Mouse (Mus musculus) hematopoietic stem cell, adult 5-6 weeks (primary cell): ENCODE data around the gene Nf1. TPM values are rescaled to one million over a fixed set of nuclear protein-coding genes. Genes with fewer than 3 reads are reported as not detected.
"Not testable (repeated sequence)": the region's sequence is repeated elsewhere in the genome, so short reads cannot be mapped to it uniquely, and the experiment has no call there.

Experiments used
- ATAC-seq, 2 experiments: fragments of 125-278 bp in 1 of 2; replicated peaks in 1 of 2; 2 replicates each; pipeline ENCODE4 v1.8.0; 2016 to 2017; ENCODE audit warnings: inconsistent platforms in 2 of 2, mild to moderate bottlenecking in 2 of 2, moderate number of reproducible peaks in 2 of 2, low read depth in 1 of 2, moderate TSS enrichment in 1 of 2; ENCODE audit not compliant: low FRiP score in 2 of 2, poor library complexity in 2 of 2, severe bottlenecking in 2 of 2, insufficient read depth in 1 of 2, low TSS enrichment in 1 of 2
- total RNA-seq: library from RNA; stranded (forward); fragments of 172-1452, 232-1000 nt; gene quantifications from 2 replicates; pipeline ENCODE4 v1.2.3, GENCODE M21; 2017

The Nf1 gene
- total RNA-seq = 9.9 and 17.6 TPM in 2 replicates

- peak; percentile 82 to 91 for ATAC-seq
Measured at GRCm38 (mm10) chr11:79339234-79339807, at the start of gene Nf1. Gene Nf1 (plus strand): TSS chr11:79339693.

GRCm38 (mm10) chr11:79290473-79290872, 49.0 kb upstream of the Nf1 start:
- no peak for ATAC-seq

DNA sequence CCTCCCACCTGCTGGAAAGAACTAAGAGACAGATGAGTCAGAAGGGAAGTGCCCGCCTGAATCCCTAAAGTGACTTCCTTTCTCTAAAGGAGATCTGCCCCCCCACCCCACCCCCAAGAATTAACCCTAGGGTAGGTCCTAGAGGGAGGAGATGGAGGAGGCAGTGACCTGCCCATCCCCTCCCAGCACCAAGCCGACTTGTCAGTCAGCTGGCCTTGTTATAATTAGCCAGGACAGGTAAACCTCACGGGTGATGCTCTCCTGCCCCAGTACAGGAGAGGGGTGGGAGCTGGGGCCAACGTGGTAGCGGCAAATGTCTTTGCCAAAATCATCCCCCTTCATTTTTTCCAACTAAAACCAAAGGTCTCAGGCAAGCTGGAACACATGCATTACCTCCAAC, 47.8 kb upstream of the Nf1 start:
- no peak for ATAC-seq

DNA sequence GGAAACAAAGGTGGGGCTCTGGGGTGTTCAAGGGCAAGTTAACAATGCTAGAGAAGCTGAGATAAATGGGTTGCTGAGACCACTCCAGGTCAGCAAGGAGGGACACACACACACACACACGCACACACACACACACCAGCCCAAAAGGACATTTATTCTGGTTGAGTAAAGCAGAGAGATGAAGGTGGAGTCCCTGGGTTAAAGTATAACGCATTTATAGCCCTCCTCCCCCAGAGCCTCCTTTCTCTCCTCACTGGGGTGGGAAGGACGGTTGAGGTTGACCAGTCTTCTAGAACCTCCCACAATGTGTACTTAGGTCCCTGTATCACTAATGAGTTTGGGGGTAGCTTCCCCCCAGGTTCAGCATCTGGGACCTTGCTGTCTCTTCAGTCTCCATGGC, 47.4 kb upstream of the Nf1 start:
- no peak for ATAC-seq

DNA sequence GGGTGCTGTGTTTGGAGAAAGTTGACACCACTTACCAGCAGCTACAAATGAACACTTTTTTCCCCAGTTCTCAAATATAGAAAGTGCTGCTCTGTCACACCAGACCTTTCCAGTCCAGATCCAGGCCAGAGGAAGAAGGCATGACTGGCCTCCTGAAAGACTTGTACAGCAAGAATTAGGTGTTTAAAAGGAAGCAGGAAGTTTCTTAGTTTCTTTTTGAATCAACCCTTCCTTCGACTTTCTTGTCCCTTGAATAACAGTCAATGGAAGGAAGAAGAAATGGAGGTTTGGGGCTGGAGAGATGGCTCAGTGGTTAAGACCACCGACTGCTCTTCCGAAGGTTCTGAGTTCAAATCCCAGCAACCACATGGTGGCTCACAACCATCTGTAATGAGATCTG, 46.5 kb upstream of the Nf1 start:
- no peak for ATAC-seq

GRCm38 (mm10) chr11:79293971-79294370, 45.5 kb upstream of the Nf1 start:
- no peak for ATAC-seq

GRCm38 (mm10) chr11:79296167-79296566, 43.3 kb upstream of the Nf1 start:
- peak; percentile 56 to 69; a peak in 3 of 4 replicates for ATAC-seq

DNA sequence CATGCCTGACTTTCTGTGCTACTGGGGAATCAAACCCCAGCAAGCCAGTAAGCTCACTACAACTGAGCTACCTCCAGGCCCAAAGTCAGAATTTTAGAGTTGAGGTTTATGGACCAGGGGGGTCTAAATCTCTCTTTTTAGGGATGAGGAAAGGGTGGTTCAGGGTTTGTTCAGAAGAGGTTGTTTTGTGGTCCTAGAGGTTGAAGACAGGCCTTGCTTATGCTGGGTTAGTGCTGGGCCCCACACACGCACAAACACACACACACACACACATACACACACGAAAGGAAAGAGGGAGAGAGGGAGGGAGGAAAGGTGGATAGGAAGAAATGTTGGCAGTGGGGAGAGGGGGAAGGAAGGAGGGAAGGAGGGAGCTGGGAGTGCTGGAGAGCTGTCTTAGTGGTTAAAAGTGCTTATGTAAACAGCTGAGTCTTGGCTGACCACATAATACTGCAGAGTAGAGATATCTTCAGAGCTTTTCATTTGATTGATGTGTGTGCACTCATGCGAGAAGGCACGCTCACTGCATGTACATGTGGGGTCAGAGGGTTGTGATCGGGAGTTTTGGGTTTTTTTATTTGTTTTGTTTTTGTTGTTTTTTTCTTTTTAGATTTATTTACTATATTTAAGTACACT, 42.5 kb upstream of the Nf1 start, which contains the start of gene Gm9964:
Gene Gm9964, minus strand, starts transcription at position 51 of the 636 bp plus-strand sequence.
- ATAC-seq = 0 out of 4 replicates have a peak, but pooled peaks have one; percentile 14 to 22

GRCm38 (mm10) chr11:79299719-79300431, 39.6 kb upstream of the Nf1 start:
- ATAC-seq = no peak

- no peak for ATAC-seq
Measured at GRCm38 (mm10) chr11:79303109-79303508, 36.4 kb upstream of the Nf1 start.

- not testable (repeated sequence) for ATAC-seq
Measured at GRCm38 (mm10) chr11:79304245-79304644, 35.2 kb upstream of the Nf1 start.

- ATAC-seq = no peak; a peak in 1 of 4 replicates
Measured at GRCm38 (mm10) chr11:79305697-79306340, 33.7 kb upstream of the Nf1 start.

DNA sequence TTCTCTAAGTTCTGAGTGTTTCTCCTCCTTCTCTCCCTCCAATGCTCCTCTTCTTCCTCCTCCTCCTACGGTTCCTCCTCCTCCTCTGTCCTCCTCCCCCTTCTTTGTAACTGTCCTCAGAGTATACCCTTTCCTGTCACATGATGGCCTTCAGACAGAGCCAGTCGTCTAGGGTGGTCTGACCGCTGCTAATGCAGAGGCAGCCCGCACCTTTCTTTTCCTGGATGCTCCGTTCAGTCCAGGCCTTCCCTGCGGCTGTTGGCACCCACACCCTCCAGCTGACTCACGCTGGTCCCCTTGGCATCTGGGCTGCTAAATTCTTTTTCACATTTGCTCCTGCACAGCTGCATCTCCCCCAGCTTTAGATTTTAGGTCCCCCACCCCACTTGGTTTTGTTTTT, 33.0 kb upstream of the Nf1 start:
- ATAC-seq = no peak

DNA sequence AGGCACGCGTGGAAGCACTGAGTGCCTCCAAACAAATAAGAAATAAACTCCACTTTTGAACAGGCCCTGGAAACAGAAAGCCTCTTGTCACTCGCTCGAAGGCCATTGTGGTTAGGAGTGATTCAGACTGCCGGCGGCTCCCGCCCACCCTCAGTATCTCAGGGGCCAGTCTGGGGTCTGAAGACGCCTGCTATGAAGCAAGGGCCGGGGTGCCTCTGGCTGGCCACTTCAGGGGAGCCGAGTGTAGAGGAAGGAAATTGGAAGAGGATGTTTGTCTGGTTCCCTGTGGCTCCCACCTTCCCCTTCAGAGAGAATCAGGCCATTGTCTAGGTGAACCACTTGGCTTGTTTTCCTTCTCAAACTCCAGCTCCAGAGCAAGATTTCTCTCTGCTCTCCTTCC, 32.5 kb upstream of the Nf1 start:
- ATAC-seq = peak; percentile 31 to 59; a peak in 3 of 4 replicates

DNA sequence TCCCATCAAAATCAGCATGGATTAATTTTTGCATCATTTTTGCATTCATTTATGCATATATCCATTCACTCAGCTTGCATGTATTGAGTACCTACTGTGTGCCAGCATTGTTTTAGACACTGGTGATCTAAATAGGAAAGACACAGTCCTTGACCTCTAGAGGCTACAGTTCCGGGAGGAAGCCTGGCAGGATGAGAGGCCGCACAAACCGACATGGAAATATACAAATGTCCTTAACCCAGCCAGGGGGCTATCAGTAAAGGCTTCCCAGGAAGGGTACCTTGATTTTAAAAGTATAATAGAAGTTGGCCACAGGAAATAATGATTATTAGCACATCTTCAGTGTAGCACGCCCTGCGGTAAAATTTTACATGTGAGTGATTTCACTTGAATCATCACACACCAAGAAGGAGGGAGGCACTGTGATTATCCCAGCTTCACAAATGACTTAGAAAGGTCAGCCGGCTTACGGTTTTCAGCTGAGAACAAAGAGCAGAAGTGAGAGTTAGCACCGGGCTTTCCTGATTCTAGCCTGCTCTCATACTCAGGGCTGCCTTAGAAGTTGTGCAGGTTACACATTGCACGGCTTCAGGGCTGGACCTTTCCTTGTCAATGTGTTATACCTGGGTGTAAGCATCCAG, 31.8 kb upstream of the Nf1 start:
- no peak for ATAC-seq

GRCm38 (mm10) chr11:79310467-79310866, 29.0 kb upstream of the Nf1 start:
- no peak for ATAC-seq

DNA sequence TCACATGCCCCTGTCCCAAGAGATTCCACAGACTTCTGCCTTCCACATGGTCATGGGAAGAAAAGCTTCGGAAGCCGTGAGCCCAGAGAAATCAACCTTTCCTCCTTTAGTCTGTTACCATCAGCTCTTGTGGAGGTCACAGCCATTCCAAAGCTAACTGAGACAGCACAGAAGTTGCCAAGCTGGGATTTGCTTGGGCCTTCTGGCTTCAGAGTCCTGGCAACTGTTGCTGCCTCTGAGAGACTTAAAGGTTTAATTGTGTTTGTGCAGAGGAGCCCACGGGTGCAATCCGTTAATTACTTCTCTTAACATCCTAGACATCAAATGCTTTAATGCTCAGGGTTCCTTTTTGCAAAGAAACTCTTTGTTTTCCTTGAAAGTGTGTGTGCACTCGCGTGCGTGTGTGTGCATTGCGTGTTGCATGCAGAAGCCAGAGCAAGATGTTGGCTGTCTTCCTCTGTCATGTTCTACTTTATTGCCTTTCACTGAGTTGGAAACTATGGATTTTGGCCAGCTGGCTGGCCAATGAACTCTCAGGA, 22.6 kb upstream of the Nf1 start:
- ATAC-seq = no peak
